Mouse (Mus musculus): ENCODE data around the gene Tcf15. TPM values are rescaled to one million over a fixed set of nuclear protein-coding genes. Genes with fewer than 3 reads are reported as not detected.

Tcf15 gene
- polyA plus RNA-seq (2012; rRNA removed): 3.4 and 5.0 TPM in 2 replicates

DNA sequence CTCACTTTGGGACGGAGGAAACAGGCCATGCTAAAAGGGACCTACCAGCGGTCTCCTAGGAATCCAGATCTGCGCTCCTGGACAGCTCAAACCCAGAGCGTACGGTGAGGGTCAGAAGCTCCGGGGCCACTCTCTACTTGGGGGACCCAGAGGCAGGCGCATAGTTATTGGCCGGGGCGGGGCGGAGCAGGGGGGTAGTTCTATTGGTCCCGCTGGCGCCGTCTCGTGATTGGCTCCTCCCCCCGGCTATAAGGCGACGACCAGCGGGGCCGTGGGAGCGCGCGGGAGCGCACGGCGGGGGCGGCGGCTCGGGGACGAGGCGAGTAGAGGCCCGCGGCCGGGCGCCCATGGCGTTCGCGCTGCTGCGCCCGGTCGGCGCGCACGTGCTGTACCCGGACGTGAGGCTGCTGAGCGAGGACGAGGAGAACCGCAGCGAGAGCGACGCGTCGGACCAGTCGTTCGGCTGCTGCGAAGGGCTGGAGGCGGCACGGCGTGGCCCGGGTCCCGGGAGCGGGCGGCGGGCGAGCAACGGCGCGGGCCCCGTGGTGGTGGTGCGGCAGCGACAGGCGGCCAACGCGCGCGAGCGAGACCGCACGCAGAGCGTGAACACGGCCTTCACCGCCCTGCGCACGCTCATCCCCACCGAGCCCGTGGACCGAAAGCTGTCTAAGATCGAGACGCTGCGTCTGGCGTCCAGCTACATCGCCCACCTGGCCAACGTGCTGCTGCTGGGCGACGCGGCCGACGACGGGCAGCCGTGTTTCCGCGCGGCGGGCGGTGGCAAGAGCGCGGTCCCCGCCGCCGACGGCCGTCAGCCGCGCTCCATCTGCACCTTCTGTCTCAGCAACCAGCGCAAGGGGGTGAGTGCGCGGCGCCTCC is at the start of gene Tcf15:
Gene Tcf15, plus strand, starts transcription at position 283 of the 879 bp plus-strand sequence.
- WGBS: 2% methylated on average over 118 of the region's 118 CpGs
- Histone ChIP-seq H3K4me3 (ENCODE audit: control insufficient read depth, insufficient read depth, low read length) (0 out of 2 replicates have a peak within 1 kb of the TSS, but pooled peaks have one; percentile 3), H3K4me1 (replicated peaks; ENCODE audit: control insufficient read depth, insufficient read depth, low read length) (no peaks in the 10 kb centered on the region; the same call in 1 of the 2 replicates), H3K27me3 (ENCODE audit: control insufficient read depth, insufficient read depth, low read length) (peaks cover 6% of the 10 kb centered on the region; the same call in 1 of the 2 replicates), H3K36me3 (ENCODE audit: control insufficient read depth, insufficient read depth, low read length) (no peaks in the 10 kb centered on the region), H3K27ac (ENCODE audit: control insufficient read depth, insufficient read depth, low read length) (no peak within 1 kb of the TSS)
- no peak for DNase-seq
- TF ChIP-seq POLR2A (IDR thresholded peaks at IDR 0.05; ENCODE audit: control insufficient read depth, extremely low read depth, insufficient read depth, low read length, poor library complexity): no peak

DNA sequence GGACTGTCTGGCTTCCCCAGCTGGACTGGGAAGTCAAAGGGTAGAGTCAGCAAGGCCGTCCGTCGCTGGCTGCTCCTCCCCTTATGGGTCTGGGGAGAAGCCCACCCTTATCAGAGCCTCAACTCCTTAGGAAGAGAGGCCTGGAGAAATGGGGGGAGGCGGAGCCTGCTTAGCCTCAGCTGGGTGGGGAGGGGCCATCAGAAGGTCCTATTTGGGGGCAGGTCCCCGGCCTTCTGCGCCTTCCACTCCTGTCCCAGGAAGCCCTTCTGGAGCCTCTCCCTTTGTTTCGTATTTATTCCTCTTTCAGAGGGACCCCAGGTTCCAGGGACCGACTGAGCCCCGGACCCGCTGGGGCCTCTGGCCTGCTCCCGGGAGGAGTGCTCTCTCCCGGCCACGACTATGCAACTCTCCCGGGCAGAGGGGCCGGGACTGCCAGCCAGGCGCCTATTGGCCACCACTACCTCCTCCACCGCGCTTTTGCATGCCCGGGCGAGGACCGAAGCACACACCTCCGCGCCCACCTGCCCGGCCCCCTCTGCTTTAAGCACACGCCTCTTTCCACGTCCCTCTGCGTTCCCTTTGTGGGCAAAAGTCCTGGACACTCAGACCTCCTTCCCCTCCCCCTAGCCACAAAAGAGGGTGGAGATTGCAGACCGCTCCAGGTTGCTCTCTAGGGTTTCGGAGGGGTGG is 48.4 kb upstream of the Tcf15 start:
- Histone ChIP-seq H3K27ac (ENCODE audit: control insufficient read depth, insufficient read depth, low read length) (no peak overlapping the region), H3K27me3 (ENCODE audit: control insufficient read depth, insufficient read depth, low read length) (no peaks in the 10 kb centered on the region; the same call in 1 of the 2 replicates), H3K4me3 (ENCODE audit: control insufficient read depth, insufficient read depth, low read length) (no peak overlapping the region), H3K36me3 (ENCODE audit: control insufficient read depth, insufficient read depth, low read length) (no peaks in the 10 kb centered on the region), H3K4me1 (replicated peaks; ENCODE audit: control insufficient read depth, insufficient read depth, low read length) (peaks cover 5% of the 10 kb centered on the region; the same call in 1 of the 2 replicates)
- TF ChIP-seq CTCF (IDR thresholded peaks at IDR 0.05; ENCODE audit: borderline replicate concordance, control insufficient read depth, extremely low read depth, insufficient read depth, low read length, poor library complexity): no peak
- TF ChIP-seq POLR2A (IDR thresholded peaks at IDR 0.05; ENCODE audit: control insufficient read depth, extremely low read depth, insufficient read depth, low read length, poor library complexity): no peak
- 24% methylated on average over 29 of the region's 29 CpGs for WGBS
- no peak for DNase-seq

DNA sequence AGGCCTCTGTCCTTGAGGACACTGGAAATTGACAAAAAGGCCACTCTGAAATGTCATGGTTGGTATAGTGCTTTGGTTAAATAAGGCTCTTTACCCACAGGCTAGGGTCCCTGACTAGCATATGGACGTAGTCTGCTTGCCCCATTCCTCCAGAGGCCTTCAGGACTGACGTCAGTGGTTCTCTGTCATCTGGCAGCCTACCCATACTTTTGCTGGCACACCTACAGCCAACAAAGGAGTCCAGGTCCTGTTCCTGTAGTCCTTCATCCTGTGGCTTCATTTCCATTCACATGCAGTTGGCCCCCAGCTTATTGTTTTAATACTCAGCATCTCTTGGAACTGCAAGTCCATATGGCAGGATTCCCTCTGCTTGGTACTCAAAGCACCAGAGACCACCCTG is 46.4 kb upstream of the Tcf15 start:
- TF ChIP-seq CTCF (IDR thresholded peaks at IDR 0.05; ENCODE audit: borderline replicate concordance, control insufficient read depth, extremely low read depth, insufficient read depth, low read length, poor library complexity) (no peak), POLR2A (IDR thresholded peaks at IDR 0.05; ENCODE audit: control insufficient read depth, extremely low read depth, insufficient read depth, low read length, poor library complexity) (no peak)
- no peak for DNase-seq
- H3K36me3 ChIP-seq (ENCODE audit: control insufficient read depth, insufficient read depth, low read length): no peaks in the 10 kb centered on the region
- no peaks in the 10 kb centered on the region; the same call in 1 of the 2 replicates for H3K27me3 ChIP-seq (ENCODE audit: control insufficient read depth, insufficient read depth, low read length)
- no peak overlapping the region for H3K4me3 ChIP-seq (ENCODE audit: control insufficient read depth, insufficient read depth, low read length)
- 94% methylated on average over 2 of the region's 2 CpGs for WGBS
- H3K27ac ChIP-seq (ENCODE audit: control insufficient read depth, insufficient read depth, low read length): no peak overlapping the region
- H3K4me1 ChIP-seq (replicated peaks; ENCODE audit: control insufficient read depth, insufficient read depth, low read length): peaks cover 5% of the 10 kb centered on the region; the same call in 1 of the 2 replicates

DNA sequence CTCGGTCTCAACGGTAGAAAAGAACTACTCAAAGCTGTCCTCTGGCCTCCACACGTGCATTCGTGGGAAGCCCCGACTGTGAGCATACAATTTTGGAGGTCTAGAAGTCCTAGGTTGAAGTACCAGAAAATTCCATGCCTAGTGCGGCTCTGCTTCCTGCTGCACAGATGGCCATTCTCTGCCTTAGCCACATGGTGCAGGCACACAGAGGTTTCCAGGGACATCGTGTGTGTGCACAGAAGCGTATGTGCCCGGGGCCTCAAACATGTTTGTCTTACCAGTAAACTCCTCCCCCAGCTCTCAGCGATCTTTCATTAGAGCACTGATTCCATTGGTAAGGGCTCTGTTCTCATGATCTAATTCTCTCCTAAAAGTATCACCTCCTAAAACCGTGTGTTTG is 45.4 kb upstream of the Tcf15 start:
- 88% methylated on average over 11 of the region's 11 CpGs for WGBS
- no peaks in the 10 kb centered on the region for H3K36me3 ChIP-seq (ENCODE audit: control insufficient read depth, insufficient read depth, low read length)
- H3K4me1 ChIP-seq (replicated peaks; ENCODE audit: control insufficient read depth, insufficient read depth, low read length): peaks cover 5% of the 10 kb centered on the region; the same call in 1 of the 2 replicates
- TF ChIP-seq CTCF (IDR thresholded peaks at IDR 0.05; ENCODE audit: borderline replicate concordance, control insufficient read depth, extremely low read depth, insufficient read depth, low read length, poor library complexity): no peak
- TF ChIP-seq POLR2A (IDR thresholded peaks at IDR 0.05; ENCODE audit: control insufficient read depth, extremely low read depth, insufficient read depth, low read length, poor library complexity): no peak
- H3K27me3 ChIP-seq (ENCODE audit: control insufficient read depth, insufficient read depth, low read length): no peaks in the 10 kb centered on the region; the same call in 1 of the 2 replicates
- no peak overlapping the region for H3K27ac ChIP-seq (ENCODE audit: control insufficient read depth, insufficient read depth, low read length)
- no peak for DNase-seq
- H3K4me3 ChIP-seq (ENCODE audit: control insufficient read depth, insufficient read depth, low read length): no peak overlapping the region

DNA sequence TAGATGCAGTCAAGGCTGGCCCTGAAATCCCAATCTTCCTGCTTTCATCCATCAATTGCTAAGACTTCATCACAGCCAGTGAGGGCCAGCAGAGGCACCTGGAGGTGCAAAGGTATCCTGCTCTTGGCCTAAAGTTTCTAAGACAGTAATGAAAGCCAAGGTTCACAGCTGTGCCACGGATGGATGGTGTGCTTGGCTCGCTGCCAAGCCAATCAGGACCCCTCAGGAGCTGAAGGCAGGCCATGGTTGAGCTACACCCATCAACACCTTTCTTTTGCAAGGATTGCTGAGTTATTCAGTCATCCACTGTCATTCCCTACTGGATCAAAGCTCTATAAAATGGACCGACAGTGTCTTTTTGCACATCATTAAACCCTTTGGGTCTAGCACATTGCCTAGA is 43.8 kb upstream of the Tcf15 start:
- DNase-seq: no peak
- H3K27ac ChIP-seq (ENCODE audit: control insufficient read depth, insufficient read depth, low read length): no peak overlapping the region
- H3K36me3 ChIP-seq (ENCODE audit: control insufficient read depth, insufficient read depth, low read length): no peaks in the 10 kb centered on the region
- TF ChIP-seq POLR2A (IDR thresholded peaks at IDR 0.05; ENCODE audit: control insufficient read depth, extremely low read depth, insufficient read depth, low read length, poor library complexity) (no peak), CTCF (IDR thresholded peaks at IDR 0.05; ENCODE audit: borderline replicate concordance, control insufficient read depth, extremely low read depth, insufficient read depth, low read length, poor library complexity) (no peak)
- WGBS: 67% methylated on average over 3 of the region's 3 CpGs
- H3K4me1 ChIP-seq (replicated peaks; ENCODE audit: control insufficient read depth, insufficient read depth, low read length): no peaks in the 10 kb centered on the region
- 0 out of 2 replicates have a peak, but pooled peaks cover 3% of the 10 kb centered on the region for H3K27me3 ChIP-seq (ENCODE audit: control insufficient read depth, insufficient read depth, low read length)
- no peak overlapping the region for H3K4me3 ChIP-seq (ENCODE audit: control insufficient read depth, insufficient read depth, low read length)

DNA sequence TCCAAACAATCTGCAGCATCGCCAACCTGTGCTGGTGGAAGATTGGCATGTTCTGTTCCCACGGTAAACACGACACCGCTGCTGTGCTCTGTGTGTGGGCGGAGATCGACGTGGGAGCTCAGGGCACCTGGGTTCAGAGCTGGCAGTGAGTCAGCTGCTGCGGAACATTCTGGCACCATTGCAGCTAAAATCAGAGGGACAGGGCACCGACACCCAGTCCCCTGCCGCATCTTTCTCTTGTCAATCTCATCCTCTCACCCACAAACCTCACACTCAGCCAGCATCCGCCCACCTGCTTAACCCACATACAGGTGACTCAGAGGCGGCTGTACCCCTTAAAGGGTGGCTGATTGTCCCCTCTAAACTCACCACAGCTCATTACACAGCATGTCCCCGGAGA is 41.6 kb upstream of the Tcf15 start:
- peaks cover 3% of the 10 kb centered on the region; the same call in 1 of the 2 replicates for H3K27me3 ChIP-seq (ENCODE audit: control insufficient read depth, insufficient read depth, low read length)
- TF ChIP-seq POLR2A (IDR thresholded peaks at IDR 0.05; ENCODE audit: control insufficient read depth, extremely low read depth, insufficient read depth, low read length, poor library complexity): no peak
- no peak for TF ChIP-seq CTCF (IDR thresholded peaks at IDR 0.05; ENCODE audit: borderline replicate concordance, control insufficient read depth, extremely low read depth, insufficient read depth, low read length, poor library complexity)
- DNase-seq: no peak
- no peak overlapping the region for H3K4me3 ChIP-seq (ENCODE audit: control insufficient read depth, insufficient read depth, low read length)
- 60% methylated on average over 13 of the region's 13 CpGs for WGBS
- no peaks in the 10 kb centered on the region for H3K4me1 ChIP-seq (replicated peaks; ENCODE audit: control insufficient read depth, insufficient read depth, low read length)
- no peak overlapping the region for H3K27ac ChIP-seq (ENCODE audit: control insufficient read depth, insufficient read depth, low read length)
- no peaks in the 10 kb centered on the region for H3K36me3 ChIP-seq (ENCODE audit: control insufficient read depth, insufficient read depth, low read length)
